Mouse (Mus musculus) v-Abl transformed pro-B cells (cell line): ENCODE data around the gene Rpl26.
"Not testable (repeated sequence)": the region's sequence is repeated elsewhere in the genome, so short reads cannot be mapped to it uniquely, and the experiment has no call there.

Experiments
- in situ Hi-C, 2 experiments: fragments of 400-800 bp; cut with MboI; formaldehyde crosslinking; loops; one replicate each; pipeline ENCODE4 v1.15.1; 2025; ENCODE audit not compliant: unreplicated experiment in 2 of 2

Gene Rpl26

GRCm38 (mm10) chr11:68906461-68906790 is 5.0 kb downstream of the Rpl26 start:
- in situ Hi-C loops: loop anchor here (5.0 to 10.0 kb wide), 5 partner anchors 81 to 221 kb away; partner anchors contain the start of genes Aloxe3 (in 2 of the 2), 9130213A22Rik (in 1 of the 2) and Hes7 (in 1 of the 2)

- in situ Hi-C loops: loop anchor here (5.0 to 10.0 kb wide), 5 partner anchors 80 to 220 kb away; partner anchors contain the start of genes Aloxe3 (in 2 of the 2), 9130213A22Rik (in 1 of the 2) and Hes7 (in 1 of the 2)
Measured at GRCm38 (mm10) chr11:68907251-68907650, 5.9 kb downstream of the Rpl26 start.

- in situ Hi-C loops: loop anchor here (5.0 to 10.0 kb wide), 5 partner anchors 78 to 218 kb away; partner anchors contain the start of genes Aloxe3 (in 2 of the 2), 9130213A22Rik (in 1 of the 2) and Hes7 (in 1 of the 2)
Measured at GRCm38 (mm10) chr11:68908846-68909503, 7.6 kb downstream of the Rpl26 start.

GRCm38 (mm10) chr11:68911531-68912177 is 10.3 kb downstream of the Rpl26 start:
- in situ Hi-C loops: no loop called here

GRCm38 (mm10) chr11:68914566-68914965 is 13.2 kb downstream of the Rpl26 start:
- in situ Hi-C loops: no loop called here

GRCm38 (mm10) chr11:68923191-68923590 is 21.8 kb downstream of the Rpl26 start:
- in situ Hi-C loops: no loop called here

- in situ Hi-C loops: no loop called here
Measured at GRCm38 (mm10) chr11:68924749-68925148, 23.4 kb downstream of the Rpl26 start.

GRCm38 (mm10) chr11:68926981-68927380 is 25.6 kb downstream of the Rpl26 start, which contains the start of gene Odf4:
Odf4 (minus strand) TSS chr11:68927081.
- in situ Hi-C loops: no loop called here

- in situ Hi-C loops: no loop called here
Measured at GRCm38 (mm10) chr11:68929947-68930346, 28.6 kb downstream of the Rpl26 start.

- in situ Hi-C loops: no loop called here
Measured at GRCm38 (mm10) chr11:68933885-68934507, 32.6 kb downstream of the Rpl26 start.

GRCm38 (mm10) chr11:68936951-68937350 is 35.6 kb downstream of the Rpl26 start:
- in situ Hi-C loops: not testable (repeated sequence)

- in situ Hi-C loops: no loop called here
Measured at GRCm38 (mm10) chr11:68939451-68940304, 38.3 kb downstream of the Rpl26 start.

- in situ Hi-C loops: no loop called here
Measured at GRCm38 (mm10) chr11:68940516-68940915, 39.1 kb downstream of the Rpl26 start.

- in situ Hi-C loops: no loop called here
Measured at GRCm38 (mm10) chr11:68942731-68943130, 41.3 kb downstream of the Rpl26 start.

GRCm38 (mm10) chr11:68945245-68945644 is 43.9 kb downstream of the Rpl26 start:
- in situ Hi-C loops: no loop called here

GRCm38 (mm10) chr11:68946001-68946400 is 44.6 kb downstream of the Rpl26 start:
- in situ Hi-C loops: no loop called here

- in situ Hi-C loops: no loop called here
Measured at GRCm38 (mm10) chr11:68946806-68947440, 45.5 kb downstream of the Rpl26 start.

GRCm38 (mm10) chr11:68947542-68947993 is 46.2 kb downstream of the Rpl26 start:
- in situ Hi-C loops: no loop called here

GRCm38 (mm10) chr11:68953903-68954302 is 52.5 kb downstream of the Rpl26 start:
- in situ Hi-C loops: no loop called here

GRCm38 (mm10) chr11:68954408-68954807 is 53.0 kb downstream of the Rpl26 start:
- in situ Hi-C loops: no loop called here
